Mouse (Mus musculus) CD8-positive naive resting alpha-beta T cell, adult 2 months (primary cell): ENCODE measurements at regions not wholly inside any gene's neighbourhood (a gene's known extent, or its start where the extent isn't known, plus 50 kb on each side); places are given as distances from the start of the nearest gene placed in this dataset.

Source experiments
- DNase-seq, 2 experiments: peaks; one replicate each; pipeline ENCODE4 v3.0.0; 2022; ENCODE audit warnings: low read depth in 2 of 2, low spot score in 2 of 2

GRCm38 (mm10) chr1:177336436-177336835, 78.4 kb upstream of the Akt3 start:
- no peak for DNase-seq

- DNase-seq = no peak
Observed at GRCm38 (mm10) chr1:177335961-177336360, 78.0 kb upstream of the Akt3 start.

GRCm38 (mm10) chr1:177323366-177323765, 65.4 kb upstream of the Akt3 start:
- DNase-seq = no peak

GRCm38 (mm10) chr1:177322745-177323299, 64.8 kb upstream of the Akt3 start:
- DNase-seq = no peak

- DNase-seq = no peak
Observed at GRCm38 (mm10) chr1:177322307-177322685, 64.3 kb upstream of the Akt3 start.

- no peak for DNase-seq
Observed at GRCm38 (mm10) chr1:177321655-177322306, 63.8 kb upstream of the Akt3 start.

GRCm38 (mm10) chr1:177308213-177308872, 50.3 kb upstream of the Akt3 start:
- DNase-seq = no peak
